Mouse (Mus musculus): ENCODE data around the gene Ank2.
"Not testable (repeated sequence)": the region's sequence is repeated elsewhere in the genome, so short reads cannot be mapped to it uniquely, and the experiment has no call there.

The Ank2 gene

DNA sequence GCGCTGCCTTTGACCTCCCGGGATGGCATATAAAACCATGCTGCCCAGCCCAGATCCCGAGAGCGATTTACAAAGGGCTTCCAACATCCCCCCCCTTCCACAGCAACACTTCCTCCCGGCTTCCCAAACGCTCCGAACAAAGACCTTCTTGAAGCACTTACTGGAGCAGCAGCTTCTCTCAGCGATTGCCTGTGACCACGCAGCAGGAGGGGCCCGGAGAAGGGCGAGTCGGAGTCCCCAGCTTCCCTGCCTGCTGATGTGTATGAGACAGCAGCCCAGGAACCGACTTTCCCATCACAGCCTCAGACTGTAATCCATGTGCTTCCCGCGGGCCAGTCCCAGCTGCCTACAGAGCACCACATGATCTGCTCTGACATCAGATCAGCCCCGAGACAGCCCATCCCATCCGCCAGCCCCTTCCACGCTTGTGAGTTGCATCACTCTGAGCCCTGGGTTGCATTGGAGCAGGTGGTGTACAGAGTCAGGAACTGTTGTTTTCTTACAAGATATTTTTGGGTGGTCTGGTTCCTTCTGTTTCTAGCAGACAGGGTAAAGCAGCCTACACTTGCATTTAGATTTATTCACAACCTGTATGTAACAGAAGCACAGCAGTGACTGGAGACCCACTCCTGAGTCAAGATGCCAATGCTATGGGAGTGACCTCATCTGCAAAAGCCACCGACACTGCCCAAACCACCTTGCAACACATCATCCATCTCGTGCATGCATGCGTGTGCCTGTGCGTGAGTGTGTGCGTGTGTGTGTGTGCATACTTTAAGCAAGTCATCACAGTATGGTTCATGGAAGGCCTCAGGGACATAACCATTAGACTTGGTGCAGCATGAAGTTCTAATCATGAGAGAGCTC is 90.2 kb downstream of the Ank2 start:
- no peak for DNase-seq

DNA sequence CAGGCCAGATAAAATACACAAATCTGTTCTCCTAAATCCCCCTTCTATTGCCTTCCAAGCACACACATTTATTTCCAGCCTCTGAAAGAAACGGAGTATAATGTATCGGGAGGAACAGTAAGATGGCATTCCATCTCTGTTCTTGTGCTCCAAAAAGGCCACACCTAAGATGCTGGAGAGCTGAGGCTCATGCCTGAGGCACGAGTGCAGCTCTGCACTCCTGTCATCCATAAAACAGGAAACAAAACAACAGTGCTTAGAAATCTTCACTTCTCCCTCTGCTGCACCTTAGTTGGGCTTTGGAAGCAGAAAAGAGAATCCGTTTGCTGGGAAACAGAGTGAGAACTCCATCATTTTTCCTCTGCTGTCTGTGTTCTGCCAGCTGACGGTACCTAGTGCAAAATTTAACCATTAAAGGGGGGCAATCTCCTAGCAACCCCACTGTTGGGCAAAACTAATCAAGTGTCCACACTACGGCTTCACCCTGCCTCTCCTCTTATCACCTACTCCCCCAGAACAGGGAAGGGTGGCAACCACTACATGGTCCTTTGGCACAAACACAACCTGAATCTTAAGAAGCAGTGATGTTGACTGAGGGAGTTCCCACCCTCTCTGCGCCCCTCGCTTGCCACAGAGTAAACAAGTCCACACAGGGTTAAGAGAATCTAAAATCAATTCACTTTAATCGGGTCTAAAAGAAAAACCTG is 91.1 kb downstream of the Ank2 start:
- DNase-seq, result no peak

DNA sequence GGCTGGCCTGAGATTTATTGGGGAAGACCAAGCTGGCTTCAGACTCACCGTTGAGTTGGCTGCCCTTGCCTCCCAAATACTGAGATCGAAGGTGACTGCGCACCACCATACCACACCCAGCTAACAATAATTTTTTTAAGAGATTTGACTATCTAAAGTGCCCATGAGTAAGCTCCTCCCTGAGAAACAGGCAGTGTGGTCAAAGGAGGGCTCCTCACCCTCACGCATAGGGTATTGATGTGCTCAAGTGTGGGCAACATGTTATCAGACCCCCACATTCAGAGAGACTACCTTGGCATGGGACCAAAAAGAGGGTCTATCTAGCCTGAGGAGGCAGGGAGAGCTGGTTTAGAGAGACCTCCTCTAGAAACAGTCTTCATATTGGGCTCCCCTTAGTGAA is 92.3 kb downstream of the Ank2 start:
- DNase-seq, result no peak

DNA sequence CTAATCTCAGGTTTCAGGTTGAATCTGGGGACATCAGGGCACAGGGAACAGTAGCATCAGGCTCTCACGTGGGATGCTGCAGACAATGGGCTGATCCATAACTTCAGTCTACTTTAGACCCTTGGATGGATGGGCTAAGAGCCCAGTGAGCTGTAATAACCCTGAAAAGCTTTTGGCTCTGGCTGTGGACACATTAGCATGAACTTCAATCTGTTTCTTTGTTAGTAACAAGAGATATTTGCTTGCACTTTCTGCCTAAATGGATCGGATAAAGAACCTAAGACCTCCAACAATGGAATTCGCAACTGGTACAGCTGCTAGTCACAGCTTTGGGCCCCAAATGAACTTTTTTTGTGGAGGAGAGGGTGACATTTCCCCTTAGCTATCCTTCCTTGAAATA is 94.8 kb downstream of the Ank2 start:
- DNase-seq, result no peak

DNA sequence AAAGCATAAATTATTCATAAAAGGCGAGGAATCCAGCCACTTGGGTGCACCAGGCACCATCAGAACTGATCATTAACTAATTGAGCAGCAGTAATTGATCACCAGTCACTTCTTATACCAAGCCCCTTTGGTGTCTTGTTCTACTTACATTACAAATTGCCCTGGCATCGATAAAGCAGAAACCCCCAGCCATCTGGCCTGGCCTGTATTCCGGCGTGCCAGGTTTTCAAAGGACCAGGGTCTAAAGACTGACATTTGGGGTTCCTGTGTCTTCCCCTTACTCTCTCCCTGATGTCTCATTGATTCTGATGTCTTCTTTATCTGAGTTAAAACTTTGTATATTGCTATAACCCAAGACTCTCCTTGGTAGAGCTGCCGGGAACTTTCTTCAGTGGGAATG is 98.2 kb downstream of the Ank2 start:
- no peak for DNase-seq

DNA sequence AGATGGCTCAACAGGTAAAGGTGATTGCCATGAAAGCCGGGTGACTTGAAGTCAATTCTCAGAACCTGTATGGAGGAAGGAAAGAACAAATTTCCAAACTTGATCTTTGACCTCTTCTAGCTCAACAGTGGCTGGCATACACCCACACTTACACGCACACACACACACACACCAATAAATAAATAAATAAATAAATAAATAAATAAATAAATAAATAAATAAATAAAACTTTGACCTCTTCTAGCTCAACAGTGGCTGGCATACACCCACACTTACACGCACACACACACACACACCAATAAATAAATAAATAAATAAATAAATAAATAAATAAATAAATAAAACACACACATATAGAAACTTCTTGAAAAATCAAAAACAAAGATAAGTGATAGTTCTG is 98.7 kb downstream of the Ank2 start:
- not testable (repeated sequence) for DNase-seq

DNA sequence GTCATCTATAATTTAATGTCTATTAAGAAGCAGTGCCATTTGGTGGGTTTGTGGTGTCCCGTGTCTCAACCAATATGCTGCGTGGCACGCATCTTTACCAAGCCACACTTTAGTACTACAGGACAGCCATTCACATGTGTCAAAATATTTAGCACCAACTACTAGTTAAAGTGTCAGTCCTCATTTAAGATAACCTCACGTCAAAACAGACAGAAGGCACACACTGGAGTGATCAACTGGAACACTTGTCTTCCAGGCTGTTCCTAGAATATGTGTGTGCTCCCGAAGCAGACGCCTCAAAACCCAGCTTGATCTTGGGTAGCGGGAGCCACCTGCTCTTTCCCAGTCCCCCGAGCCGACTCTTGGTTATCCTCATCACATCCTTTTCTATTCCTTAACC is 101.4 kb downstream of the Ank2 start:
- DNase-seq, result no peak

DNA sequence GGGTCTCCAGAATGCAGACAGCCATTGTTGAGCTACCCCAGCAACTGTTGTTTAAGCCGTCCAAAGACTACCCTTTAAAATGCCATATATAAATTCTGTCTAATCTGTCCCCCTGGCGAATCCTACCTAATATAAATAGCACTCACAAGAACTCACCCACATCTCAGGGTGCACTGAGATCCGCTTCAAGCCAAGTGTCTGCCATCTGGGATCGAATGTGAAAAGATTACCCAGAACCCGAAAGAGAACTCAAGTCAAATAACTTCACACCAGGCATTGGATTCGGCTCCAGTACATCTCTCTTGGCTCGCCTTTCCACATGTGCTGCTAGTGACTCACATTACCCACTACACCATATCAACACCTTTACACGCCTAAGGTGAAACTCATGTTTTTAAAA is 103.9 kb downstream of the Ank2 start:
- no peak for DNase-seq

DNA sequence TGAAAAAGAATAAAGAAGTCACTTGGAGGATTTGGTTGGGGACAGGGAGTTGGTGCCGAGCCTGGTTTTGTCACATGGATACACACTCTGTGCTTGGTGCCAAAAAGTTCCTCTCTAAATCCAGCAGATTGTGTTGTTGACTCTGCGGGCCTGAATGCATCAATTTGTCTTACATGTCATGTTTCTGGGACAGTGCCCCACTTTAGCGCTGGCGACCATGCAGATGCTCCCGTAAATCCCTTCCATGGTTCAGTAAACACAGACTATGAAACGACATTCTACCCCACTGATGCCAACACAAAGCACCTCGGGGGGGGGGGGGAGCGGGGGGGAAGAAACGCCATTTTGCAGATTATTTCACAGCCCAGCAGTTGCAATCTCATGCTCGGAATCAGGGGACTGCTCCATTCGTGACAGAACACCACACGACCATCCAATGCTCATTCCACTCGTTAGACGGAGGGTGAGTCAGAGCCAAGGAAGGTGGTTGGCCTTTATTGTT is 112.1 kb downstream of the Ank2 start:
- no peak for DNase-seq

DNA sequence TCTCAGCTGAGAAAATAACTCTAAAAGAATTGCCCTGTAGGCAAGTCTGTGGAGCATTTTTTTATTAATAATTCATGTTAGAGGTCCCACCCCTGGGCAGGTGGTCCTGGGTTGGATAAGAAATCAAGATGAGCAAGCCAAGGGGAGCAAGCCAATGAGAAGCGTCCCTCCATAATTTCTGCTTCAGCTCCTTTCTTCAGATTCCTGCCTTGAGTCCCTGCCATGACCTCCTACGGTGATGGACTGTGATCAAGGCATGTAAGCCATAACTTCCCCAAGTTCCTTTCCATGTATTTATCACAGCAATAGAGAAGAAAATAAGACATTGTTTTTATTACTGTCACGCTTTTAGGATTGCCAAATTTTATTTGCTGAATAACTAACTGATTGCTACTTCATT is 115.9 kb downstream of the Ank2 start:
- DNase-seq, result no peak

DNA sequence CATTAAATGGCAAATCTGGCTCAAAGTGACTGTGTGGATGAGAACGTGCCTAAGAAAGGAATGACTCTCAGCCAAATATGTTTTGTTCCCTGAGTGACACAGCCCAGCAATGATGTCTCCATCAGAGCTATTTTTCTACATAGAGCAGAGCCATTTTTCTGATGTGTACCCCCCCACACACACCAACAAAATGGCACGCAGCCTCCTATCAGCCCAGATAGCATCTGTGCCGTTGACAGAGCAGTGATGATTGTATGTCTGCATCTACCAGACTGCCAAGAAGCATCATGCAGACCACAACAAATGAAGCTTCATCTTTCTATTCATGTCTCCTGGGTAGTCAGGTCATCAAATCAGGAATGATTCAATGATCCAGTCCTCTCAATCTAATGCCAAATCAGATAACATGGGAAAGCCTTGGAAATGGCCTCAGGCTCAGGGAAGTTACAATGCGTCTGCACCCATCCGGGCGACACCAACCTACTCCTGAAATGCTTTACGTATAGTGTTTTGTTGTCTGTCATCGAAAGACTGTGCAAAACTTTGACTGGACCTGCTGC is 122.2 kb downstream of the Ank2 start:
- DNase-seq, result no peak

DNA sequence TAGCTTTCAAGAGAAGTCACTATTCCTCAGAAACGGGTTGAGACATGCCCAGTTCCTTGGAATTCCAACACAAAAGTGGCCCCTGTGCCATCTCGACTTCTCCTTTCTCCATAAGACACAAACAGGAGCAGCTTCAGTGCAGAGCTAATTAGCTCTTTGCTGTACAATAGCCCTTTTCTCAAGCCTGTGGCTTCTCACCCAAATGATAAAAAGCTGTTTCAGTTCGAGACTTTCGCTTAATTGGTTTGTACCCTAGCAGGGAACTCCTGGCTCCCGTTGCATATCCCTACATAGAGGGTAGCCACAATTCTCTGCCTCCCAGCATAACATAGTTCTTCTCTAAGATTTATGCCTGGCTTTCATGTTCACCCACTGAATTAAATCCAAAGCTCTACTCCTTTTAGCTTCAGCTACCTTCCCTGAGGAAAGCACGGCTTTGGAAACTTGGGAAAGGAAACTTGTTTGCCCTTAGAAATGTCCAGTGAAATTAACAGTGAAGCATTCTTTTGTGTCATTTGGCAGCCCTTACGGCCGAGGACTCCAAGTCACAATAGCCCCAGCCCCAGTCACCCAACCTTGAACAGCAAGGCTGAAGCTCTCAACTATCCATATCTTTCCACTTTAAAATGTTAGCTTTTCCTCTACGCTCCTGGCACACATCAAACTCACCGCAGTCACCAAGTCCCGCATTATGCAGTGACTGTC is 123.0 kb downstream of the Ank2 start:
- DNase-seq, result no peak

DNA sequence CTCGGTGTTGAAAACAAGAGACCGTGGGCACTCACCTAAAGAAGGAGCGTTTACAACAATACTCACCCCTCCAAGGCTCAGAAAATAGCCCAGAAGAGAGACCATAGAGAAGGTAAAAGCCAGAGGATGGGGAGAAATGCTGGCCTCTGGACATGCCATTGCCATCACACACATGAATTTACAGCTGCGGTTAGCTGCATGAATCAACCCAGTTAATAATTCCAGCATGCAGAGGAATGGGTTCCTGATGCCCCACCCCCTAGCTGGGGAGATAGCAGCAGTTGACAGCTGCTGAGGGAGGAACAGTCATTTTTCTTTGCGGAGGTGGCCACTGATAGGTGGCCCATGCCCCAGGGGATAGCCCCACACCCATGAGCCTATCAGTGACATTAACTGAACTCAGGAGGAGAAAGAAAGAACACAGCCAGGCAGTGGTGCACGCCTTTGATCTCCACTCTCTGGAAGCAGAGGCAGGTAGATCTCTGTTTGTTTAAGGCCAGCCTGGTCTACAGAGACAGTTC is 124.9 kb downstream of the Ank2 start:
- DNase-seq, result no peak

DNA sequence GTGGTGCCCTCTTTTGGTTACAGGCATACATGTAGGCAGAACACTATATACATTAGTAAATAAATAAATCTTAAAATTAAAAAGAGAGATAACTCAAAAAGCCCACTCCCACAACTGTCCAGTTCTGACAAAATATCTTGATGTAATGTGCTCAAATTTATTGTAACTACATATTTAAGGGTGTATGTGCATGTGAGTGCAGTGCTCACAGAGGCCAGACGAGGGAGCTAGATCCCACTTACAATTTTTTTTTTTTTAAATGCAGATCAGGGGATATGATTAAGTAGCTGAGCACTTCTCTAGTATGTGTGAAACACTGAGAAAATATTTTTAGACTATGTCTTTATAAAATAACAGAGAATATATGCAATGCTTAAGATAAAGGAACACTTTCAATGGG is 127.4 kb downstream of the Ank2 start:
- DNase-seq, result no peak

DNA sequence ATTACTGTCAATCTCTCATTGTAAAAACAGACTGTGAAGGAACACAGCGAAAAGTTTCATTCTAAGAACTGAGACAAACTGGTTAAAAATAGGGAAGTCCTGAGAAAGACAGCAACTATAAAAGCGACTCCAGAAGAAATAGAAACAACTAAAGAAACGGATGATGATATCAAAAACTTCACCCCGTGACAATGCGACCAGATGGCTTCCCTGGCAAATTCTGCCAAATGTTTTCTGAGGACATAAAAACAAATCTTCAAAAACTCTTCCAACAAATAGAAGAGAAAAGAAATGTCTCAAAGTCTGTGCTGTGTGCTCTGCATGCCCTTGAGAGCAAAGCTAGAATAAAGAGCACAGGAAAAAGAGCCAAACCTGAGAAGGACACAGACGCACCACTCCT is 129.6 kb downstream of the Ank2 start:
- no peak for DNase-seq

DNA sequence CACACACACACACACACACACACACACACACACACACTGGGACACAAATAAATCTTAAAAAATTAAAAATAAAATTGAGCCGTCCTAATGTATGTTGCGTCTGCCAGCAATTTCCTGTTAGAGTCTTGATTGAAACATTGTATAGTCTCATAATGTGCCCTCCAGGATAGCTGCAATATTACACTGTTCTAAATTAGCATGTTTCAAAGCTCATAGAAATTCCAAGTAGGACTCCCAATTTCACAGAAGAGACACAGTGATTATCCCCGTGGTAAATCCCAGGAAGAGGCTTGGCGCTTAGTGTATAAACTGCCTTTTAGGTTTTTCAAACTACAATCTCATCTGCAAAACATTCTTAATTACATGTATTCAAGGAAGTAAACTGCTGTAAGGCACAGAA is 131.7 kb downstream of the Ank2 start:
- no peak for DNase-seq

DNA sequence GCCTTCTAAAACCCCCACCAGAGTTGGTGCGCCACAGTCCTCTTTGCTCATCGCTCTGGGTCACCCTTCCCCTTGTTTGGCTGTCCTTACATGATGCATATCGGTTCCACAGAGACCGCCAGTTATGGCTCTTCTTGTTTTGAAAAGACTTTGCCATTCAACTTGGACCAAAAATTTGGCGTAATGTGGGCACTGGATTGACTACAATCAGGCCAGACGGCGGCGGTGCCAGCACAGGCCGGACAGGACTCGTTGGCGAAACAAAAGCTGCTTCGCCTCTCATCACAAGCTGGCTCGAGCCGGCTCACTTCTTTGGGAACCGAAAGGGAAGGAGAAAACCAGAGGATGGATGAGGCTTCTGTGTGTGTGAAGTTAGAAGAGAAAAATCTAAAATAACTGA is 135.6 kb downstream of the Ank2 start:
- DNase-seq, result no peak

DNA sequence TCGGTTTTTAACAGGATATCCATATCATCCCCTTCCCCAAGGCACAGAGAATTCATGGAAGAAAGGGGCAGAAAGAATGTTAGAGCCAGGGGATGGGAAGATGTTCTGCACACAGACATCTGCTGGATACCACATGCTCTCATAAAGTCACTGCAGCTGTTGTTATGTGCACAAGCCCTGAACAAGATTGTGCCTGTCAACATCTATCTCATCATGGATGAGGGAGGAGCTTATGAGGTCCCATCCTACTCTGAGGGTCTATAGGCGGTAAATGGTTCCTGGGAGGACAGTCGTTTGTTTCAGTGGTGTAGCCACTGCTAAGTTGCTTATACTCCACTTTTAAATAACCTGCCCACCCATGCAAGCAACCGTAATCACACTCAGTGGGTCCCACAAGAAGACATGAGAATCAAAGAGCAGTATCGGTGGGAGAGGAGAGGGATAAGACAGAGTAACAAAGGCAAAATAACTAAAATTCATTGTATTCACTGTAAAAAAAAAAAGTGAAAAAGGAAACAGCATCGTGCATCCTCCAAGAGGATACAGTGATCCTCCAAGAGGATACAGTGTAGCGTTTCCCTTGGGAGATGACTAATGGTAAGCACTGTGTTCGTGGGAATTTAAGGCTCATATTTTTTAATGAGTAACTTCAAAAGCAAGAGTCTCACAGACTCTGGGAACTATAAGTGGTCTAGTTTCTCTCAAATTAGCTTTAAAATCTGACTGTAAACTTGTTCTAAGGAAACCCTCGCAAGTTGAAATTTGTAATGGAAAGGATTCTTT is 136.3 kb downstream of the Ank2 start:
- no peak for DNase-seq

DNA sequence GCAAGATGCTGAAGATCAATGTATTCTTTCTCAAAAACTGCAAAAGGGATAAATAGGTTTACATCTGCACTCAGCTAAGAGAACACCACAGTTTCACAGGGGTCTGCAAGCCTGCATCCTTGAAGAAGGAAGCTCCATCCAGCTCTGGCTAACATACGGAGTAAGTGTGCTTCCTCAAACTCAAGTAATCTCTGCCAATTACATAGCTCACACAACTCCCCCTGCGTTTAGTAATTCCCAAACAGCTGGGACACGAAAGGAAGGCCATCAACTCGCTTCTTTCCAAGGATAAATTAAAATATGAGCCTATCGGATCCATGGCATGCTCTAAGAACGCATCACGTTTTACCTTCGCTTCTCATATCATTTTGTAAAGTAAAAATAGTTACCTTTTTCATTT is 137.3 kb downstream of the Ank2 start:
- no peak for DNase-seq

DNA sequence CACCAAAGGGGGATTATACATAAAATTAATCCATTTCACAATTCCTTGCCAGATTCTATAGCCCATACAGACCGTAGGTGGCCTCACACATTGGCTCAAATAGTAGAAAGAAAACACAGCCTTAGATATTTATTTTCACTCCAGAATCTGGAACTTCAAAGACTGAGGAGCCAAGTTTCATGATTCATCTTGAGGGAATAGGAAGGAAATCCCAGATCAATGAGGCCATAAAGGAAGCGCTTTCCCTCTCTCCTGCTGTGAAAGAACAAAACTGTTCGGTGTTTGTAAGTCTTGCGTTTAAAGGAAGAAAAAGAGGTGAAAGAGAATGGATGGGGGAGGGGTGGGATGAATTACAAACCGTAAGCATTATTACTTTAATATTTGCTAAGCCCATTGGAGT is 137.8 kb downstream of the Ank2 start:
- DNase-seq, result no peak

DNA sequence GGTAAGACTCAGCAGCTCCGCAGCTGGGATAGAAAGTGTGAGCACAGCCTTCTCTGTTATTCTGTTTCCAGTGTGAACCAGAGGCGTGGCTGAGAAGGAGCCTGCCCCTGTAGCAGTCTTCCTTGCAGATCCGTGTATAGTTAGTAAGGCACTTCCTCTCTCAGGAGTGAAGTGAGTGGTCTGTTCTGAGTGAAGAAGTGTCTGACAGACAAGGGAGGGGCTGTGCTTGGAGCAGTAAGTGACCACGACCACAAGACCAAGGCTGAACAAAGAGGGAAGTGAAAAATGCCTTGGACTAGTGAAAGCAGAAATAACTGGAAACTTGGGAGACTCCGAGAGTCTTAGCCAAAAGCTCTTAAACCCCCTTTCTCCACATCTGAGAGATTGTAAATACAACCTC is 143.9 kb downstream of the Ank2 start:
- peak in 1 of 2 experiments; percentile 0 for DNase-seq
